Mouse (Mus musculus) myocyte (in vitro differentiated cells): ENCODE data around the gene F5.

Experiments used
- E2F4 ChIP-seq: IDR thresholded peaks from one replicate; pipeline ENCODE4 v1.6.1; 2011; ENCODE audit warnings: mild to moderate bottlenecking, control low read depth, moderate library complexity; ENCODE audit not compliant: insufficient read depth
- POLR2A ChIP-seq: IDR thresholded peaks from one replicate; pipeline ENCODE4 v1.6.1; 2011; ENCODE audit warnings: low read depth, mild to moderate bottlenecking, control low read depth, moderate library complexity; ENCODE audit not compliant: insufficient read length
- POLR2AphosphoS2 ChIP-seq: IDR thresholded peaks from one replicate; pipeline ENCODE4 v1.6.1; 2011; ENCODE audit warnings: low read depth, control low read depth; ENCODE audit not compliant: insufficient read length
- REST ChIP-seq: IDR thresholded peaks from one replicate; pipeline ENCODE4 v1.6.1; 2011; ENCODE audit warnings: mild to moderate bottlenecking, control low read depth, moderate library complexity; ENCODE audit not compliant: insufficient read depth, insufficient read length
- USF1 ChIP-seq: IDR thresholded peaks from one replicate; pipeline ENCODE4 v1.6.1; 2011; ENCODE audit warnings: low read depth, mild to moderate bottlenecking, control low read depth, moderate library complexity

- no peak for TF ChIP-seq USF1
- TF ChIP-seq POLR2A = no peak
- no peak for TF ChIP-seq POLR2AphosphoS2
- TF ChIP-seq E2F4 = no peak
- TF ChIP-seq REST = no peak
Measured at GRCm38 (mm10) chr1:164117869-164118268, 33.8 kb upstream of the F5 start.
